Mouse (Mus musculus): ENCODE measurements around the gene A930033H14Rik. TPM values are rescaled to one million over a fixed set of nuclear protein-coding genes. Genes with fewer than 3 reads are reported as not detected.

The A930033H14Rik gene
- total and polyA plus RNA-seq, 3 experiments = 0.61 to 1.1 (median 1.1) TPM

GRCm38 (mm10) chr10:69251254-69251653, 38.4 kb upstream of the A930033H14Rik start:
- WGBS = 87% methylated on average over 6 of the region's 6 CpGs
- no peak for DNase-seq
- H3K27me3 ChIP-seq (ENCODE audit: control insufficient read depth, insufficient read depth, low read length) = no peaks in the 10 kb centered on the region
- H3K27ac ChIP-seq = no peak overlapping the region; the same call in 1 of the 2 replicates
- H3K36me3 ChIP-seq (ENCODE audit: control insufficient read depth, insufficient read depth, low read length) = peaks cover 32% of the 10 kb centered on the region
- intact Hi-C loops (cut with DNase I) = no loop called here
- H3K4me1 ChIP-seq (ENCODE audit: control insufficient read depth, insufficient read depth, low read length) = peaks cover 32% of the 10 kb centered on the region
- TF ChIP-seq EP300 (IDR thresholded peaks at IDR 0.05; ENCODE audit: insufficient read depth, low read depth, low read length) (no peak), POLR2A (IDR thresholded peaks at IDR 0.05; ENCODE audit: insufficient read depth, low read depth, low read length) (no peak)
- no peak overlapping the region for H3K4me3 ChIP-seq
- peaks cover 5% of the 10 kb centered on the region for H3K79me2 ChIP-seq (replicated peaks; ENCODE audit: control insufficient read depth, insufficient read depth, low read length)
- no peak overlapping the region for H3K9ac ChIP-seq (ENCODE audit: low read depth, low read length)

- H3K79me2 ChIP-seq (replicated peaks; ENCODE audit: control insufficient read depth, insufficient read depth, low read length) = peaks cover 6% of the 10 kb centered on the region
- no peak overlapping the region for H3K9ac ChIP-seq (ENCODE audit: low read depth, low read length)
- 85% methylated on average over 29 of the region's 29 CpGs for WGBS
- H3K4me1 ChIP-seq (ENCODE audit: control insufficient read depth, insufficient read depth, low read length) = peaks cover 26% of the 10 kb centered on the region
- H3K36me3 ChIP-seq (ENCODE audit: control insufficient read depth, insufficient read depth, low read length) = peaks cover 33% of the 10 kb centered on the region
- TF ChIP-seq POLR2A (IDR thresholded peaks at IDR 0.05; ENCODE audit: insufficient read depth, low read depth, low read length) = no peak
- no peak for TF ChIP-seq EP300 (IDR thresholded peaks at IDR 0.05; ENCODE audit: insufficient read depth, low read depth, low read length)
- TF ChIP-seq CTCF (IDR thresholded peaks at IDR 0.05) = no peak
- intact Hi-C loops (cut with DNase I) = no loop called here
- no peak for DNase-seq
- no peaks in the 10 kb centered on the region for H3K27me3 ChIP-seq (ENCODE audit: control insufficient read depth, insufficient read depth, low read length)
- no peak overlapping the region for H3K4me3 ChIP-seq
- H3K27ac ChIP-seq = peak overlapping the region; percentile 47
These were observed 35.6 kb upstream of the A930033H14Rik start for GRCm38 (mm10) chr10:69248261-69249160.

GRCm38 (mm10) chr10:69247311-69248033, 34.6 kb upstream of the A930033H14Rik start:
- peaks cover 6% of the 10 kb centered on the region for H3K79me2 ChIP-seq (replicated peaks; ENCODE audit: control insufficient read depth, insufficient read depth, low read length)
- no peak for TF ChIP-seq EP300 (IDR thresholded peaks at IDR 0.05; ENCODE audit: insufficient read depth, low read depth, low read length)
- H3K9ac ChIP-seq (ENCODE audit: low read depth, low read length) = no peak overlapping the region
- H3K4me3 ChIP-seq = peak overlapping the region; percentile 11; the same call in 1 of the 2 replicates
- H3K36me3 ChIP-seq (ENCODE audit: control insufficient read depth, insufficient read depth, low read length) = peaks cover 24% of the 10 kb centered on the region
- H3K4me1 ChIP-seq (ENCODE audit: control insufficient read depth, insufficient read depth, low read length) = peaks cover 22% of the 10 kb centered on the region
- WGBS = 80% methylated on average over 7 of the region's 7 CpGs
- H3K27me3 ChIP-seq (ENCODE audit: control insufficient read depth, insufficient read depth, low read length) = no peaks in the 10 kb centered on the region
- intact Hi-C loops (cut with DNase I) = loop anchor here (2.0 kb wide), 1 partner anchor 35 kb away; the partner anchor contains the start of gene A930033H14Rik
- H3K27ac ChIP-seq = peak overlapping the region; percentile 88
- DNase-seq = no peak

- peaks cover 21% of the 10 kb centered on the region for H3K36me3 ChIP-seq (ENCODE audit: control insufficient read depth, insufficient read depth, low read length)
- H3K9ac ChIP-seq (ENCODE audit: low read depth, low read length) = peak overlapping the region; percentile 42; the same call in 1 of the 2 replicates
- H3K79me2 ChIP-seq (replicated peaks; ENCODE audit: control insufficient read depth, insufficient read depth, low read length) = peaks cover 6% of the 10 kb centered on the region
- intact Hi-C loops (cut with DNase I) = loop anchor here (2.0 kb wide), 1 partner anchor 34 kb away; the partner anchor contains the start of gene A930033H14Rik
- H3K4me1 ChIP-seq (ENCODE audit: control insufficient read depth, insufficient read depth, low read length) = peaks cover 20% of the 10 kb centered on the region
- TF ChIP-seq EP300 (IDR thresholded peaks at IDR 0.05; ENCODE audit: insufficient read depth, low read depth, low read length) (no peak), CTCF (IDR thresholded peaks at IDR 0.05) (no peak), POLR2A (IDR thresholded peaks at IDR 0.05; ENCODE audit: insufficient read depth, low read depth, low read length) (no peak)
- WGBS = 39% methylated on average over 3 of the region's 3 CpGs
- peak overlapping the region; percentile 88 for H3K27ac ChIP-seq
- DNase-seq = peak; percentile 47 to 54
- H3K4me3 ChIP-seq = peak overlapping the region; percentile 11; the same call in 1 of the 2 replicates
- no peaks in the 10 kb centered on the region for H3K27me3 ChIP-seq (ENCODE audit: control insufficient read depth, insufficient read depth, low read length)
These were observed 33.9 kb upstream of the A930033H14Rik start for GRCm38 (mm10) chr10:69246762-69247161.

GRCm38 (mm10) chr10:69245906-69246668, 33.2 kb upstream of the A930033H14Rik start:
- DNase-seq = no peak
- Histone ChIP-seq H3K36me3 (ENCODE audit: control insufficient read depth, insufficient read depth, low read length) (peaks cover 24% of the 10 kb centered on the region), H3K9ac (ENCODE audit: low read depth, low read length) (no peak overlapping the region), H3K27ac (peak overlapping the region; percentile 88), H3K79me2 (replicated peaks; ENCODE audit: control insufficient read depth, insufficient read depth, low read length) (peaks cover 5% of the 10 kb centered on the region), H3K4me3 (no peak overlapping the region), H3K4me1 (ENCODE audit: control insufficient read depth, insufficient read depth, low read length) (peaks cover 18% of the 10 kb centered on the region), H3K27me3 (ENCODE audit: control insufficient read depth, insufficient read depth, low read length) (no peaks in the 10 kb centered on the region)
- TF ChIP-seq CTCF (IDR thresholded peaks at IDR 0.05) (no peak), POLR2A (IDR thresholded peaks at IDR 0.05; ENCODE audit: insufficient read depth, low read depth, low read length) (no peak), EP300 (IDR thresholded peaks at IDR 0.05; ENCODE audit: insufficient read depth, low read depth, low read length) (no peak)
- WGBS = 59% methylated on average over 10 of the region's 10 CpGs
- intact Hi-C loops (cut with DNase I) = loop anchor here (2.0 kb wide), 1 partner anchor 33 kb away; the partner anchor contains the start of gene A930033H14Rik
